Mouse (Mus musculus): ENCODE measurements around the gene Hyls1.

DNA sequence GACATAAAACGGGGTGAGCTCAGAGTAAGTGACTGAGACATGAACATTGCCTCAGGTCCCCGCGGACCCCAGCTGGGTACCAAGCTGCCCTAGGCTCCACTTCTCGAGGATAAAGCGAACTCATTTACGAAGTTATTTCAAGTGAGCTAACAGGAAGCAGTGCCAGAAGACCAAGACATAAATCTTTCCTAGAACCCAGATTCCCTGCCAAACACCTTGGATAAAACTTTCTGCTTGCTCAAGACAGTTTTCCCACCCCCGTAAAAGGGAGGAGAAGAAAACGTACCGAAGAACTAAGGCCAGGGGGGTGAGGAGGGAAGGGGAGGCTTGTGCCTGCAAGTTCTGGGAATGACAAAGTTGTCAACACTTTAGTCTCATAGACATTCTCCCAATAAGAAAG, 36.9 kb downstream of the Hyls1 start:
- no peak for TF ChIP-seq CTCF (IDR thresholded peaks at IDR 0.05; ENCODE audit: low read depth)
- no peak for TF ChIP-seq EP300 (optimal IDR thresholded peaks at IDR 0.05)

Measured in stomach, postnatal 0 days (tissue).